Mouse (Mus musculus) brown adipose tissue, adult 24 weeks (tissue): ENCODE data around the gene Klhl30. TPM values are rescaled to one million over a fixed set of nuclear protein-coding genes. Genes with fewer than 3 reads are reported as not detected.

Source experiments
- H3K27ac ChIP-seq: fragments of 200-500 bp; replicated peaks from 2 replicates; pipeline ENCODE4 v1.5.1; 2012; ENCODE audit warnings: low read depth, mild to moderate bottlenecking, low read length
- H3K4me1 ChIP-seq: fragments of 200-500 bp; 2 replicates; pipeline ENCODE4 v1.6.1; 2012; ENCODE audit warnings: low read length, mixed read lengths; ENCODE audit not compliant: control insufficient read depth, insufficient read depth, insufficient read length
- H3K4me3 ChIP-seq: fragments of 200-500 bp; 2 replicates; pipeline ENCODE4 v1.5.1; 2012; ENCODE audit warnings: low read depth, mild to moderate bottlenecking, low read length, moderate library complexity; ENCODE audit not compliant: insufficient read depth
- polyA plus RNA-seq: library from polyadenylated mRNA; stranded (reverse); fragments of >200 nt; gene quantifications from 2 replicates; pipeline ENCODE4 v1.2.4, GENCODE M21; 2012; ENCODE audit not compliant: missing spikeins, insufficient read depth, insufficient read length

Klhl30 gene
- polyA plus RNA-seq: 0.32 and 0.71 TPM in 2 replicates

GRCm38 (mm10) chr1:91350841-91351240 is at the start of gene Klhl30:
TSS of gene Klhl30 (plus strand) at chr1:91351016.
- no peak within 1 kb of the TSS for H3K4me3 ChIP-seq
- H3K27ac ChIP-seq: no peak within 1 kb of the TSS
- H3K4me1 ChIP-seq: no peaks in the 10 kb centered on the region

GRCm38 (mm10) chr1:91301206-91301920 is 49.5 kb upstream of the Klhl30 start:
- no peak overlapping the region for H3K4me3 ChIP-seq
- peaks cover 5% of the 10 kb centered on the region; the same call in 1 of the 2 replicates for H3K4me1 ChIP-seq
- H3K27ac ChIP-seq: no peak overlapping the region

GRCm38 (mm10) chr1:91302021-91302420 is 48.8 kb upstream of the Klhl30 start:
- Histone ChIP-seq H3K27ac (no peak overlapping the region), H3K4me3 (no peak overlapping the region), H3K4me1 (peaks cover 5% of the 10 kb centered on the region; the same call in 1 of the 2 replicates)

GRCm38 (mm10) chr1:91304621-91305020 is 46.2 kb upstream of the Klhl30 start:
- no peak overlapping the region for H3K4me3 ChIP-seq
- H3K27ac ChIP-seq: no peak overlapping the region
- H3K4me1 ChIP-seq: 0 out of 2 replicates have a peak, but pooled peaks cover under 1% of the 10 kb centered on the region

GRCm38 (mm10) chr1:91309366-91310085 is 41.3 kb upstream of the Klhl30 start:
- Histone ChIP-seq H3K4me3 (no peak overlapping the region), H3K27ac (no peak overlapping the region), H3K4me1 (no peaks in the 10 kb centered on the region)

GRCm38 (mm10) chr1:91312273-91312672 is 38.5 kb upstream of the Klhl30 start:
- no peak overlapping the region for H3K4me3 ChIP-seq
- no peak overlapping the region for H3K27ac ChIP-seq
- H3K4me1 ChIP-seq: no peaks in the 10 kb centered on the region

GRCm38 (mm10) chr1:91313251-91313650 is 37.6 kb upstream of the Klhl30 start:
- H3K27ac ChIP-seq: no peak overlapping the region
- no peaks in the 10 kb centered on the region for H3K4me1 ChIP-seq
- H3K4me3 ChIP-seq: no peak overlapping the region

- no peak overlapping the region for H3K4me3 ChIP-seq
- H3K27ac ChIP-seq: no peak overlapping the region
- no peaks in the 10 kb centered on the region for H3K4me1 ChIP-seq
Measured at GRCm38 (mm10) chr1:91317656-91318055, 33.2 kb upstream of the Klhl30 start.

- no peaks in the 10 kb centered on the region for H3K4me1 ChIP-seq
- H3K4me3 ChIP-seq: no peak within 1 kb of the TSS
- H3K27ac ChIP-seq: no peak within 1 kb of the TSS
Measured at GRCm38 (mm10) chr1:91321760-91322438, 28.9 kb upstream of the Klhl30 start, which contains the start of gene Espnl. TSS of gene Espnl (plus strand) at chr1:91322075.

GRCm38 (mm10) chr1:91324646-91325045 is 26.2 kb upstream of the Klhl30 start:
- Histone ChIP-seq H3K4me3 (no peak overlapping the region), H3K27ac (no peak overlapping the region), H3K4me1 (no peaks in the 10 kb centered on the region)

GRCm38 (mm10) chr1:91325488-91326042 is 25.3 kb upstream of the Klhl30 start:
- Histone ChIP-seq H3K27ac (no peak overlapping the region), H3K4me1 (no peaks in the 10 kb centered on the region)

GRCm38 (mm10) chr1:91332102-91332501 is 18.7 kb upstream of the Klhl30 start:
- no peak overlapping the region for H3K4me3 ChIP-seq
- no peak overlapping the region for H3K27ac ChIP-seq
- no peaks in the 10 kb centered on the region for H3K4me1 ChIP-seq

More at GRCm38 (mm10) chr1:91325488-91326042, 25.3 kb upstream of the Klhl30 start:
- no peak overlapping the region for H3K4me3 ChIP-seq

GRCm38 (mm10) chr1:91333582-91333981 is 17.2 kb upstream of the Klhl30 start:
- no peak overlapping the region for H3K4me3 ChIP-seq
- no peaks in the 10 kb centered on the region for H3K4me1 ChIP-seq
- no peak overlapping the region for H3K27ac ChIP-seq

- H3K4me3 ChIP-seq: no peak overlapping the region
- no peak overlapping the region for H3K27ac ChIP-seq
Measured at GRCm38 (mm10) chr1:91337355-91337754, 13.5 kb upstream of the Klhl30 start.

GRCm38 (mm10) chr1:91344001-91344400 is 6.8 kb upstream of the Klhl30 start:
- no peaks in the 10 kb centered on the region for H3K4me1 ChIP-seq
- no peak overlapping the region for H3K4me3 ChIP-seq
- H3K27ac ChIP-seq: no peak overlapping the region

More at GRCm38 (mm10) chr1:91337355-91337754, 13.5 kb upstream of the Klhl30 start:
- no peaks in the 10 kb centered on the region for H3K4me1 ChIP-seq
